Mouse (Mus musculus): ENCODE measurements around the gene Adora2a.

DNA sequence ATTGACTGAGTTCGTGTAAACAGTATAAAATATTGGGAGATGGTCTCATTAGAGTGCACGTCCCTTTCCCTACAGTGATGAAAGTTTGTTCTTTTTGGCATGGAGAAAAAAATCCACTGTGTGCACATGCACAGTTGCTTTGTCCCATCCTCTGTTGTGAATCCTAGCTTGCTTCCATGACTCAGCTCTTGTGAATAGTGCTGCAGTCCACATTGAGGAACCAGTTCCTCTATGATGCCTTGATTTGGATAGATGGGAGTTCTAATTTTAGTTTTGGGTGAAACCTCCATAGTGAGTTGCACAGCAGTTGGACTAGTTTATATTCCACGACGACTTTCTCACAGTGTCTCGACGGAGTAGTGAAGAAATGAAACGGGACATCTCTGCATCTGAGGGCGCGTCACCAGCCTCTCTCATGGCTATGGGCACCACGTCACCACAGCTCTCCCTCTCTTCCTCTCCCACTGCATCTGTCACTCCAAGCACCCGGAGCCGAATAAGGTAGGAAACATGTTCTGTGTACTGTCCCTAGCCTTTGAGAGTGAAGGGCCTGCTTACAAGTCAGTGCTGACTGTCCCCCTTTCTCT, 40.2 kb upstream of the Adora2a start:
- TF ChIP-seq CTCF (IDR thresholded peaks at IDR 0.05; ENCODE audit: extremely low read depth, insufficient read depth, insufficient read length, insufficient replicate concordance), result no peak
- TF ChIP-seq POLR2A (IDR thresholded peaks at IDR 0.05; ENCODE audit: low read depth, low read length), result no peak

Data from spleen, adult 2 months (tissue).